9 mouse cellular contexts compared by ENCODE assay signal in genomic region chr12:113188349-113189055, GRCm38 (mm10). TPM values are rescaled to one million over a fixed set of nuclear protein-coding genes. Genes with fewer than 3 reads are reported as not detected.
DNase-seq lines count a peak whose midpoint lies in the region; ATAC-seq lines count a peak whose summit lies in the region.
"Had no signal": no experiment of that assay in that cellular context is flagged by ENCODE, and none has a peak within 500 bp of the region (broad histone marks: within the 10 kb centered on the region; RNA-seq: fewer than 3 reads in every experiment).

No protein-coding gene starts in this region.

- DNase-seq in liver, embryonic 11.5 days (ENCODE audit: low spot score), result no peak
- no peak for DNase-seq in liver
- no peak for DNase-seq in embryonic facial prominence, embryonic 11.5 days (ENCODE audit: low spot score)
- DNase-seq in intestine, embryonic 14.5 days (ENCODE audit: low spot score), result no peak
- DNase-seq in frontal cortex, postnatal 36 days (ENCODE audit: low spot score in 2 of 2), result no peak
- DNase-seq in thymus, postnatal 4 days, result no peak
- no peak for DNase-seq in thymus, postnatal 36 days

- no peaks in the 10 kb centered on the region for H3K9me3 ChIP-seq in liver, embryonic 11.5 days (ENCODE audit: control insufficient read depth, low read length)
- no peaks in the 10 kb centered on the region for H3K9me3 ChIP-seq in embryonic facial prominence, embryonic 11.5 days (replicated peaks; ENCODE audit: control insufficient read depth, low read length)
- no peaks in the 10 kb centered on the region for H3K9me3 ChIP-seq in intestine, embryonic 14.5 days (ENCODE audit: control insufficient read depth, low read length)
- H3K9me3 ChIP-seq in stomach, embryonic 14.5 days (ENCODE audit: control insufficient read depth, low read depth, low read length), result no peaks in the 10 kb centered on the region
- H3K9me3 ChIP-seq: liver, embryonic 15.5 days had no signal

- H3K27ac ChIP-seq in liver, embryonic 11.5 days (ENCODE audit: low read depth, low read length), result no peak overlapping the region
- no peak overlapping the region for H3K27ac ChIP-seq in embryonic facial prominence, embryonic 11.5 days (replicated peaks; ENCODE audit: low read depth, low read length)
- H3K27ac ChIP-seq in intestine, embryonic 14.5 days (ENCODE audit: low read depth), result no peak overlapping the region
- H3K27ac ChIP-seq in stomach, embryonic 14.5 days (ENCODE audit: low read length), result no peak overlapping the region
- H3K27ac ChIP-seq: liver, embryonic 15.5 days had no signal

- H3K4me2 ChIP-seq in liver, embryonic 11.5 days, result peak overlapping the region; percentile 75; the same call in 1 of the 2 replicates
- peak overlapping the region; percentile 87; the same call in 1 of the 2 replicates for H3K4me2 ChIP-seq in embryonic facial prominence, embryonic 11.5 days (ENCODE audit: low read depth, low read length)
- peak overlapping the region; percentile 73 for H3K4me2 ChIP-seq in intestine, embryonic 14.5 days (ENCODE audit: low read length)
- H3K4me2 ChIP-seq in stomach, embryonic 14.5 days (replicated peaks; ENCODE audit: low read depth, low read length), result peak overlapping the region; percentile 84

- H3K9ac ChIP-seq in liver, embryonic 11.5 days (ENCODE audit: low read depth, low read length), result no peak overlapping the region
- H3K9ac ChIP-seq in embryonic facial prominence, embryonic 11.5 days (replicated peaks; ENCODE audit: low read length), result no peak overlapping the region
- H3K9ac ChIP-seq in intestine, embryonic 14.5 days (ENCODE audit: low read length), result no peak overlapping the region
- H3K9ac ChIP-seq in stomach, embryonic 14.5 days (replicated peaks; ENCODE audit: low read depth, low read length), result no peak overlapping the region
- H3K9ac ChIP-seq: liver, embryonic 15.5 days had no signal

- no peak overlapping the region for H3K4me3 ChIP-seq in liver, embryonic 11.5 days (ENCODE audit: low read depth, low read length)
- H3K4me3 ChIP-seq in embryonic facial prominence, embryonic 11.5 days (ENCODE audit: low read depth, low read length), result no peak overlapping the region
- H3K4me3 ChIP-seq in intestine, embryonic 14.5 days (ENCODE audit: low read depth, low read length), result no peak overlapping the region
- H3K4me3 ChIP-seq in stomach, embryonic 14.5 days (ENCODE audit: low read depth, low read length), result no peak overlapping the region

- H3K36me3 ChIP-seq in liver, embryonic 11.5 days (ENCODE audit: control insufficient read depth, insufficient read depth, low read length), result no peaks in the 10 kb centered on the region
- peaks cover 6% of the 10 kb centered on the region for H3K36me3 ChIP-seq in embryonic facial prominence, embryonic 11.5 days (replicated peaks; ENCODE audit: control insufficient read depth, insufficient read depth, low read depth, low read length)
- no peaks in the 10 kb centered on the region; the same call in 1 of the 2 replicates for H3K36me3 ChIP-seq in intestine, embryonic 14.5 days (ENCODE audit: control insufficient read depth, insufficient read depth, low read length)
- no peaks in the 10 kb centered on the region; the same call in 1 of the 2 replicates for H3K36me3 ChIP-seq in stomach, embryonic 14.5 days (ENCODE audit: control insufficient read depth, insufficient read depth, low read length)
- H3K36me3 ChIP-seq: liver, embryonic 15.5 days had no signal

- peaks cover 57% of the 10 kb centered on the region for H3K27me3 ChIP-seq in liver, embryonic 11.5 days (replicated peaks; ENCODE audit: control insufficient read depth, insufficient read depth, low read length)
- H3K27me3 ChIP-seq in embryonic facial prominence, embryonic 11.5 days (ENCODE audit: control insufficient read depth, insufficient read depth, low read length), result peaks cover 7% of the 10 kb centered on the region
- peaks cover 17% of the 10 kb centered on the region for H3K27me3 ChIP-seq in intestine, embryonic 14.5 days (replicated peaks; ENCODE audit: control insufficient read depth, insufficient read depth, low read length)
- peaks cover 5% of the 10 kb centered on the region; the same call in 1 of the 2 replicates for H3K27me3 ChIP-seq in stomach, embryonic 14.5 days (ENCODE audit: control insufficient read depth, insufficient read depth, low read length)

- ATAC-seq in liver, embryonic 11.5 days (replicated peaks; ENCODE audit: low FRiP score), result no peak
- no peak for ATAC-seq in embryonic facial prominence, embryonic 11.5 days (replicated peaks; ENCODE audit: insufficient number of reproducible peaks, low FRiP score, low TSS enrichment, low read depth)
- ATAC-seq in intestine, embryonic 14.5 days (replicated peaks; ENCODE audit: low FRiP score, low TSS enrichment, low read depth), result no peak
- no peak for ATAC-seq in stomach, embryonic 14.5 days (ENCODE audit: insufficient number of reproducible peaks, insufficient read depth, low FRiP score, low read depth)

- H3K4me1 ChIP-seq in liver, embryonic 11.5 days (replicated peaks; ENCODE audit: control insufficient read depth, insufficient read depth, low read length), result no peaks in the 10 kb centered on the region; the same call in none of the 2 replicates
- H3K4me1 ChIP-seq in embryonic facial prominence, embryonic 11.5 days (ENCODE audit: control insufficient read depth, insufficient read depth, low read length), result peaks cover 4% of the 10 kb centered on the region
- H3K4me1 ChIP-seq in intestine, embryonic 14.5 days (replicated peaks; ENCODE audit: control insufficient read depth, insufficient read depth, low read length), result peaks cover 13% of the 10 kb centered on the region; the same call in 1 of the 2 replicates
- peaks cover 13% of the 10 kb centered on the region; the same call in 1 of the 2 replicates for H3K4me1 ChIP-seq in stomach, embryonic 14.5 days (ENCODE audit: control insufficient read depth, insufficient read depth, low read length)

- 69% methylated on average over 51 of the region's 51 CpGs for WGBS in liver, embryonic 11.5 days
- WGBS in embryonic facial prominence, embryonic 11.5 days, result 90% methylated on average over 51 of the region's 51 CpGs
- 85% methylated on average over 51 of the region's 51 CpGs for WGBS in intestine, embryonic 14.5 days
- whole genome bisulfite sequencing in stomach, embryonic 14.5 days, result 85% methylated on average over 51 of the region's 51 CpGs

RNA-seq across cellular contexts. Expression of gene Tmem121, which starts 2.8 kb away (rescaled TPM):
- polyA plus RNA-seq in liver, embryonic 11.5 days (2014; fragmentation: Nextera tagmentation; extraction: Ambion mirVana), result 1.1 and 2.0 TPM in 2 replicates
- 5.7 and 8.9 TPM in 2 replicates for polyA plus RNA-seq in embryonic facial prominence, embryonic 11.5 days (2014; fragmentation: Nextera tagmentation; extraction: Ambion mirVana)
- 6.6 and 7.6 TPM in 2 replicates for polyA plus RNA-seq in intestine, embryonic 14.5 days (2014; fragmentation: Nextera tagmentation; extraction: Ambion mirVana)
- polyA plus RNA-seq in stomach, embryonic 14.5 days (2014; fragmentation: Nextera tagmentation; extraction: Ambion mirVana), result 6.3 and 7.2 TPM in 2 replicates

RNA-seq across cellular contexts. Expression of gene Tedc1, which starts 32.3 kb away (rescaled TPM):
- polyA plus RNA-seq in liver, embryonic 11.5 days (2014; fragmentation: Nextera tagmentation; extraction: Ambion mirVana), result 23.5 and 24.2 TPM in 2 replicates
- 26.4 and 27.4 TPM in 2 replicates for polyA plus RNA-seq in embryonic facial prominence, embryonic 11.5 days (2014; fragmentation: Nextera tagmentation; extraction: Ambion mirVana)
- 24.2 and 27.9 TPM in 2 replicates for polyA plus RNA-seq in intestine, embryonic 14.5 days (2014; fragmentation: Nextera tagmentation; extraction: Ambion mirVana)
- 29.2 and 34.7 TPM in 2 replicates for polyA plus RNA-seq in stomach, embryonic 14.5 days (2014; fragmentation: Nextera tagmentation; extraction: Ambion mirVana)

RNA-seq across cellular contexts. Expression of gene Crip1, which starts 42.4 kb away (rescaled TPM):
- polyA plus RNA-seq in liver, embryonic 11.5 days (2014; fragmentation: Nextera tagmentation; extraction: Ambion mirVana), result 148 and 150 TPM in 2 replicates
- polyA plus RNA-seq in embryonic facial prominence, embryonic 11.5 days (2014; fragmentation: Nextera tagmentation; extraction: Ambion mirVana), result 63.5 and 72.1 TPM in 2 replicates
- polyA plus RNA-seq in intestine, embryonic 14.5 days (2014; fragmentation: Nextera tagmentation; extraction: Ambion mirVana), result 266 and 312 TPM in 2 replicates
- polyA plus RNA-seq in stomach, embryonic 14.5 days (2014; fragmentation: Nextera tagmentation; extraction: Ambion mirVana), result 233 and 261 TPM in 2 replicates

RNA-seq across cellular contexts. Expression of gene Crip2, which starts 48.5 kb away (rescaled TPM):
- polyA plus RNA-seq in liver, embryonic 11.5 days (2014; fragmentation: Nextera tagmentation; extraction: Ambion mirVana), result 80.6 and 86.9 TPM in 2 replicates
- polyA plus RNA-seq in embryonic facial prominence, embryonic 11.5 days (2014; fragmentation: Nextera tagmentation; extraction: Ambion mirVana), result 72.7 and 83.3 TPM in 2 replicates
- polyA plus RNA-seq in intestine, embryonic 14.5 days (2014; fragmentation: Nextera tagmentation; extraction: Ambion mirVana), result 124 and 129 TPM in 2 replicates
- polyA plus RNA-seq in stomach, embryonic 14.5 days (2014; fragmentation: Nextera tagmentation; extraction: Ambion mirVana), result 118 and 124 TPM in 2 replicates
